In the genomic region with DNA sequence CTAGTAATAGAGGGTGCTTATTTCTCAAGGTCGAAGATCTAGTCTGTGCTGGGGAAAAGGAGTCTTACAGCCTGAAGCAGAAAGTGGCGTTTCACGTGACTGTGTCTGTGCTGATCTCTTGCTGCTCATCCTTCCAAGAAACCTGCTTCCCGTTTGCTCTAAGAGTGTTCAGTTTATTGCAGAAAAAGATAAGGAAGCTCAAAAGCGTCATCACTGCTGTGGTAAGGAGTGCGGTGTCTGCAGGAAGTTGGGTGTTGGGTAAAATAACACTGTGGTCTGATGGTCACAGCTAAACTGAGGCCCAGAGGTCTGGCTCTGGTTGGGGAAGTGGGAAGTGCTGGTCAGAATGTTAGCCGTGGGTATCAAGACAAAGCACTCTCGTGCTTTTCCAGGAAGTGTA, we compare ENCODE assay signal across 12 mouse cellular contexts. TPM values are rescaled to one million over a fixed set of nuclear protein-coding genes. Genes with fewer than 3 reads are reported as not detected.
A peak's percentile ranks its signal among the peaks of the same experiment; 100 is the strongest.
DNase-seq lines count a peak whose midpoint lies in the region; ATAC-seq and TF ChIP-seq lines count a peak whose summit lies in the region.
"Had no signal": no experiment of that assay in that cellular context is flagged by ENCODE, and none has a peak within 500 bp of the region (broad histone marks: within the 10 kb centered on the region; RNA-seq: fewer than 3 reads in every experiment).

No protein-coding gene starts in this region.

- intact Hi-C loops in gastrocnemius, adult 2 months (cut with DNase I): no loop called here

- no peak for TF ChIP-seq CTCF in lung, embryonic 14.5 days (IDR thresholded peaks at IDR 0.05; ENCODE audit: low read depth)
- no peak for TF ChIP-seq CTCF in lung, adult 2 months (IDR thresholded peaks at IDR 0.05; ENCODE audit: insufficient read depth, low read length)
- TF ChIP-seq CTCF in gastrocnemius, adult 2 months (IDR thresholded peaks at IDR 0.05): no peak

- no peaks in the 10 kb centered on the region for H3K9me3 ChIP-seq in lung, embryonic 14.5 days (ENCODE audit: low read depth, low read length)
- H3K9me3 ChIP-seq in liver, embryonic 16.5 days (replicated peaks; ENCODE audit: control insufficient read depth, low read length): no peaks in the 10 kb centered on the region
- H3K9me3 ChIP-seq: kidney, embryonic 15.5 days; limb, embryonic 12.5 days had no signal

- peaks cover 79% of the 10 kb centered on the region for H3K36me3 ChIP-seq in lung, embryonic 14.5 days (ENCODE audit: insufficient read depth)
- peaks cover 10% of the 10 kb centered on the region; the same call in 1 of the 2 replicates for H3K36me3 ChIP-seq in liver, embryonic 16.5 days (ENCODE audit: control insufficient read depth, insufficient read depth)
- peaks cover 22% of the 10 kb centered on the region for H3K36me3 ChIP-seq in splenic B cell, adult 2 months (ENCODE audit: control insufficient read depth, insufficient read depth, low read length, poor library complexity, severe bottlenecking)

- H3K9ac ChIP-seq in lung, embryonic 14.5 days: no peak overlapping the region
- no peak overlapping the region for H3K9ac ChIP-seq in liver, embryonic 16.5 days (ENCODE audit: low read depth, low read length)
- H3K9ac ChIP-seq: kidney, embryonic 15.5 days; limb, embryonic 12.5 days had no signal

- H3K27ac ChIP-seq in lung, embryonic 14.5 days (ENCODE audit: low read depth): no peak overlapping the region
- no peak overlapping the region for H3K27ac ChIP-seq in liver, embryonic 16.5 days (ENCODE audit: low read length)
- no peak overlapping the region for H3K27ac ChIP-seq in gastrocnemius, adult 2 months
- H3K27ac ChIP-seq: kidney, embryonic 15.5 days; limb, embryonic 12.5 days had no signal

- no peak for TF ChIP-seq POLR2A in lung, adult 2 months (IDR thresholded peaks at IDR 0.05; ENCODE audit: borderline replicate concordance, extremely low read depth, low read depth, low read length)

- DNase-seq in adrenal gland, adult (ENCODE audit: inconsistent age in 2 of 2, low spot score in 1 of 2): peak; percentile 11 to 35
- DNase-seq in adrenal gland, adult 8-10 months: no peak
- DNase-seq in lung, embryonic 14.5 days: peak; percentile 2
- DNase-seq in lung, adult 2 months: no peak
- peak; percentile 69 for DNase-seq in splenic B cell, adult 2 months (ENCODE audit: low read depth, low spot score)
- DNase-seq in gastrocnemius, adult 2 months: no peak
- DNase-seq: cerebellum, adult 11 months had no signal

- H3K4me2 ChIP-seq in lung, embryonic 14.5 days: no peak overlapping the region
- no peak overlapping the region for H3K4me2 ChIP-seq in liver, embryonic 16.5 days (ENCODE audit: low read depth, low read length)
- H3K4me2 ChIP-seq: kidney, embryonic 15.5 days; limb, embryonic 12.5 days had no signal

- H3K27me3 ChIP-seq in lung, embryonic 14.5 days (ENCODE audit: insufficient read depth, low read length): no peaks in the 10 kb centered on the region
- H3K27me3 ChIP-seq in liver, embryonic 16.5 days (ENCODE audit: control insufficient read depth, insufficient read depth, low read depth, low read length): no peaks in the 10 kb centered on the region
- H3K27me3 ChIP-seq in splenic B cell, adult 2 months (ENCODE audit: control insufficient read depth, insufficient read depth, low read length, poor library complexity, severe bottlenecking): no peaks in the 10 kb centered on the region; the same call in 1 of the 2 replicates
- H3K27me3 ChIP-seq: kidney, embryonic 15.5 days; limb, embryonic 12.5 days had no signal

- WGBS in lung, embryonic 14.5 days: 86% methylated on average over 8 of the region's 8 CpGs
- 72% methylated on average over 8 of the region's 8 CpGs for WGBS in lung, adult 2 months
- 21% methylated on average over 8 of the region's 8 CpGs for WGBS in liver, embryonic 16.5 days (ENCODE audit: insufficient replicate concordance)

- H3K4me3 ChIP-seq in lung, embryonic 14.5 days (ENCODE audit: low read depth, low read length): no peak overlapping the region
- H3K4me3 ChIP-seq in lung, adult 2 months (replicated peaks; ENCODE audit: extremely low read depth, low read depth, low read length): no peak overlapping the region
- no peak overlapping the region for H3K4me3 ChIP-seq in liver, embryonic 16.5 days (ENCODE audit: low read depth, low read length)
- H3K4me3 ChIP-seq in gastrocnemius, adult 2 months: no peak overlapping the region
- H3K4me3 ChIP-seq: erythroblast, embryonic 14.5 days; kidney, embryonic 15.5 days; limb, embryonic 12.5 days had no signal

- no peaks in the 10 kb centered on the region for H3K4me1 ChIP-seq in lung, embryonic 14.5 days (ENCODE audit: insufficient read depth)
- no peaks in the 10 kb centered on the region for H3K4me1 ChIP-seq in lung, adult 2 months (ENCODE audit: control insufficient read depth, insufficient read depth, low read length)
- H3K4me1 ChIP-seq in liver, embryonic 16.5 days (ENCODE audit: control insufficient read depth, low read depth, low read length): no peaks in the 10 kb centered on the region
- H3K4me1 ChIP-seq: kidney, embryonic 15.5 days; limb, embryonic 12.5 days had no signal

- ATAC-seq in lung, embryonic 14.5 days (ENCODE audit: insufficient read depth): no peak
- peak; percentile 75 for ATAC-seq in liver, embryonic 16.5 days (ENCODE audit: low read depth)
- no peak for ATAC-seq in inflammation-experienced regulatory T-cells, adult 6 months

RNA-seq across cellular contexts. Expression of gene Heatr1, which starts 17.2 kb away (rescaled TPM):
- 10 to 100 TPM; 33.3 to 45.0 (median 35.6) TPM for total RNA-seq in adrenal gland, adult 8-10 months (2022)
- polyA plus RNA-seq in lung, embryonic 14.5 days (2014; fragmentation: Nextera tagmentation; extraction: Ambion mirVana): 31.3 and 36.2 TPM in 2 replicates
- 21.6 and 23.5 TPM in 2 replicates for polyA plus RNA-seq in lung, adult 2 months (2012; rRNA removed)
- polyA plus RNA-seq in liver, embryonic 16.5 days (2015; fragmentation: Nextera tagmentation; extraction: Ambion mirVana): 8.7 and 8.9 TPM in 2 replicates
- polyA plus RNA-seq in inflammation-experienced regulatory T-cells, adult 6 months (2017; shearing (Covaris generic)): 10 to 100 TPM; 22.9 to 36.1 (median 34.1) TPM
- 10 to 100 TPM; 13.5 to 14.0 TPM for total RNA-seq in gastrocnemius, adult 2 months (2021)

RNA-seq across cellular contexts. Expression of gene Lgals8, which starts 52.7 kb away (rescaled TPM):
- 100 to 1,000 TPM in 2 of 4 experiments, 10 to 100 TPM in 2; 74.5 to 127 (median 102) TPM for total RNA-seq in adrenal gland, adult 8-10 months (2022)
- 20.8 and 25.3 TPM in 2 replicates for polyA plus RNA-seq in lung, embryonic 14.5 days (2014; fragmentation: Nextera tagmentation; extraction: Ambion mirVana)
- polyA plus RNA-seq in lung, adult 2 months (2012; rRNA removed): 23.5 and 36.3 TPM in 2 replicates
- 14.9 and 15.7 TPM in 2 replicates for polyA plus RNA-seq in liver, embryonic 16.5 days (2015; fragmentation: Nextera tagmentation; extraction: Ambion mirVana)
- polyA plus RNA-seq in inflammation-experienced regulatory T-cells, adult 6 months (2017; shearing (Covaris generic)): 100 to 1,000 TPM in 2 of 3 experiments, 10 to 100 TPM in 1; 93.5 to 129 (median 100) TPM
- 10 to 100 TPM; 26.0 to 29.1 TPM for total RNA-seq in gastrocnemius, adult 2 months (2021)

Comparison
In these comparisons a context has a peak if more than half of its experiments do, and no peak if none do; other contexts are left out.
1. DNase-seq: peak in adrenal gland, adult (2 of 2), lung, embryonic 14.5 days (single experiment) and splenic B cell, adult 2 months (single experiment); none in adrenal gland, adult 8-10 months (single experiment), lung, adult 2 months (single experiment) and gastrocnemius, adult 2 months (single experiment).